Mouse (Mus musculus) hematopoietic stem cell, adult 5-6 weeks (primary cell): ENCODE data around the gene Bbox1. TPM values are rescaled to one million over a fixed set of nuclear protein-coding genes. Genes with fewer than 3 reads are reported as not detected.

Experiments
- total RNA-seq: library from RNA; stranded (forward); fragments of 172-1452, 232-1000 nt; gene quantifications from 2 replicates; pipeline ENCODE4 v1.2.3, GENCODE M21; 2017

The Bbox1 gene
- total RNA-seq, 1 experiment from 2014 or later: not detected

Other genes starting within 250 kb of the Bbox1 start
- not detected in 2 replicates for gene Fibin, start 48.6 kb upstream of the Bbox1 start, total RNA-seq